Mouse (Mus musculus): ENCODE data around the gene Gm20662. TPM values are rescaled to one million over a fixed set of nuclear protein-coding genes. Genes with fewer than 3 reads are reported as not detected.

Gene Gm20662
- polyA plus RNA-seq, 1 experiment from 2014 or later: 0.61 TPM

GRCm38 (mm10) chr9:107984052-107984753, 11.9 kb upstream of the Gm20662 start:
- Histone ChIP-seq H3K4me3 (ENCODE audit: low read length) (peak overlapping the region; percentile 53), H3K27ac (ENCODE audit: low read depth, low read length) (peak overlapping the region; percentile 100), H3K4me2 (replicated peaks; ENCODE audit: low read depth, low read length) (peak overlapping the region; percentile 45), H3K9ac (ENCODE audit: low read depth, low read length) (peak overlapping the region; percentile 79), H3K27me3 (ENCODE audit: control insufficient read depth, insufficient read depth, low read length) (no peaks in the 10 kb centered on the region), H3K4me1 (ENCODE audit: control insufficient read depth, insufficient read depth, low read length) (peaks cover 40% of the 10 kb centered on the region), H3K36me3 (ENCODE audit: control insufficient read depth, insufficient read depth, low read length) (peaks cover 5% of the 10 kb centered on the region; the same call in 1 of the 2 replicates), H3K9me3 (ENCODE audit: control insufficient read depth, low read length) (no peaks in the 10 kb centered on the region)
- WGBS: 34% methylated on average over 19 of the region's 19 CpGs
- ATAC-seq (ENCODE audit: low FRiP score, low TSS enrichment): no peak

GRCm38 (mm10) chr9:107984754-107985055, 11.4 kb upstream of the Gm20662 start:
- Histone ChIP-seq H3K4me2 (replicated peaks; ENCODE audit: low read depth, low read length) (peak overlapping the region; percentile 45), H3K4me3 (ENCODE audit: low read length) (peak overlapping the region; percentile 53), H3K4me1 (ENCODE audit: control insufficient read depth, insufficient read depth, low read length) (peaks cover 40% of the 10 kb centered on the region), H3K9ac (ENCODE audit: low read depth, low read length) (peak overlapping the region; percentile 79), H3K9me3 (ENCODE audit: control insufficient read depth, low read length) (no peaks in the 10 kb centered on the region), H3K27me3 (ENCODE audit: control insufficient read depth, insufficient read depth, low read length) (no peaks in the 10 kb centered on the region), H3K36me3 (ENCODE audit: control insufficient read depth, insufficient read depth, low read length) (peaks cover 5% of the 10 kb centered on the region; the same call in 1 of the 2 replicates), H3K27ac (ENCODE audit: low read depth, low read length) (peak overlapping the region; percentile 100)
- ATAC-seq (ENCODE audit: low FRiP score, low TSS enrichment): no peak
- WGBS: 32% methylated on average over 9 of the region's 9 CpGs

- Histone ChIP-seq H3K27ac (ENCODE audit: low read depth, low read length) (peak within 1 kb of the TSS; percentile 100), H3K4me3 (ENCODE audit: low read length) (peak within 1 kb of the TSS; percentile 53), H3K9ac (ENCODE audit: low read depth, low read length) (peak within 1 kb of the TSS; percentile 79), H3K36me3 (ENCODE audit: control insufficient read depth, insufficient read depth, low read length) (peaks cover 3% of the 10 kb centered on the region; the same call in 1 of the 2 replicates), H3K9me3 (ENCODE audit: control insufficient read depth, low read length) (no peaks in the 10 kb centered on the region), H3K4me1 (ENCODE audit: control insufficient read depth, insufficient read depth, low read length) (peaks cover 40% of the 10 kb centered on the region), H3K27me3 (ENCODE audit: control insufficient read depth, insufficient read depth, low read length) (no peaks in the 10 kb centered on the region), H3K4me2 (replicated peaks; ENCODE audit: low read depth, low read length) (peak within 1 kb of the TSS; percentile 45)
- ATAC-seq (ENCODE audit: low FRiP score, low TSS enrichment): peak; percentile 64
- 0% methylated on average over 55 of the region's 58 CpGs for WGBS
Observed at GRCm38 (mm10) chr9:107985131-107986119, 10.7 kb upstream of the Gm20662 start, which contains the start of gene Inka1. TSS of gene Inka1 (minus strand) at chr9:107985879.

- no peak overlapping the region; the same call in 1 of the 2 replicates for H3K27ac ChIP-seq (ENCODE audit: low read depth, low read length)
- peak; percentile 25 for ATAC-seq (ENCODE audit: low FRiP score, low TSS enrichment)
Observed at GRCm38 (mm10) chr9:107986376-107986775, 9.8 kb upstream of the Gm20662 start.

GRCm38 (mm10) chr9:107987950-107988349, 8.2 kb upstream of the Gm20662 start:
- Histone ChIP-seq H3K27me3 (ENCODE audit: control insufficient read depth, insufficient read depth, low read length) (no peaks in the 10 kb centered on the region), H3K4me2 (replicated peaks; ENCODE audit: low read depth, low read length) (no peak overlapping the region), H3K4me3 (ENCODE audit: low read length) (no peak overlapping the region), H3K9me3 (ENCODE audit: control insufficient read depth, low read length) (no peaks in the 10 kb centered on the region), H3K36me3 (ENCODE audit: control insufficient read depth, insufficient read depth, low read length) (peaks cover 3% of the 10 kb centered on the region; the same call in 1 of the 2 replicates), H3K4me1 (ENCODE audit: control insufficient read depth, insufficient read depth, low read length) (peaks cover 17% of the 10 kb centered on the region), H3K9ac (ENCODE audit: low read depth, low read length) (no peak overlapping the region), H3K27ac (ENCODE audit: low read depth, low read length) (no peak overlapping the region; the same call in 1 of the 2 replicates)
- WGBS: 66% methylated on average over 3 of the region's 3 CpGs
- ATAC-seq (ENCODE audit: low FRiP score, low TSS enrichment): no peak

More at GRCm38 (mm10) chr9:107986376-107986775, 9.8 kb upstream of the Gm20662 start:
- peak overlapping the region; percentile 53 for H3K4me3 ChIP-seq (ENCODE audit: low read length)
- no peaks in the 10 kb centered on the region for H3K27me3 ChIP-seq (ENCODE audit: control insufficient read depth, insufficient read depth, low read length)
- H3K9me3 ChIP-seq (ENCODE audit: control insufficient read depth, low read length): no peaks in the 10 kb centered on the region
- WGBS: 5% methylated on average over 18 of the region's 18 CpGs
- H3K36me3 ChIP-seq (ENCODE audit: control insufficient read depth, insufficient read depth, low read length): peaks cover 3% of the 10 kb centered on the region; the same call in 1 of the 2 replicates
- H3K9ac ChIP-seq (ENCODE audit: low read depth, low read length): peak overlapping the region; percentile 79; the same call in 1 of the 2 replicates
- peaks cover 32% of the 10 kb centered on the region for H3K4me1 ChIP-seq (ENCODE audit: control insufficient read depth, insufficient read depth, low read length)
- H3K4me2 ChIP-seq (replicated peaks; ENCODE audit: low read depth, low read length): peak overlapping the region; percentile 45

- H3K27me3 ChIP-seq (ENCODE audit: control insufficient read depth, insufficient read depth, low read length): no peaks in the 10 kb centered on the region
- 73% methylated on average over 2 of the region's 2 CpGs for WGBS
- no peaks in the 10 kb centered on the region for H3K9me3 ChIP-seq (ENCODE audit: control insufficient read depth, low read length)
- ATAC-seq (ENCODE audit: low FRiP score, low TSS enrichment): no peak
- no peak within 1 kb of the TSS for H3K9ac ChIP-seq (ENCODE audit: low read depth, low read length)
- no peak within 1 kb of the TSS for H3K4me3 ChIP-seq (ENCODE audit: low read length)
- H3K4me2 ChIP-seq (replicated peaks; ENCODE audit: low read depth, low read length): no peak within 1 kb of the TSS
- H3K27ac ChIP-seq (ENCODE audit: low read depth, low read length): no peak within 1 kb of the TSS
- H3K4me1 ChIP-seq (ENCODE audit: control insufficient read depth, insufficient read depth, low read length): 0 out of 2 replicates have a peak, but pooled peaks cover 3% of the 10 kb centered on the region
- H3K36me3 ChIP-seq (ENCODE audit: control insufficient read depth, insufficient read depth, low read length): no peaks in the 10 kb centered on the region
Observed at GRCm38 (mm10) chr9:107992197-107992596, 4.0 kb upstream of the Gm20662 start, which contains the start of gene Cdhr4. TSS of gene Cdhr4 (plus strand) at chr9:107992497.

- H3K9ac ChIP-seq (ENCODE audit: low read depth, low read length): no peak overlapping the region
- no peaks in the 10 kb centered on the region for H3K9me3 ChIP-seq (ENCODE audit: control insufficient read depth, low read length)
- H3K4me3 ChIP-seq (ENCODE audit: low read length): no peak overlapping the region
- WGBS: 94% methylated on average over 11 of the region's 11 CpGs
- H3K27me3 ChIP-seq (ENCODE audit: control insufficient read depth, insufficient read depth, low read length): no peaks in the 10 kb centered on the region
- no peaks in the 10 kb centered on the region for H3K36me3 ChIP-seq (ENCODE audit: control insufficient read depth, insufficient read depth, low read length)
- no peaks in the 10 kb centered on the region for H3K4me1 ChIP-seq (ENCODE audit: control insufficient read depth, insufficient read depth, low read length)
- H3K4me2 ChIP-seq (replicated peaks; ENCODE audit: low read depth, low read length): no peak overlapping the region
- no peak for ATAC-seq (ENCODE audit: low FRiP score, low TSS enrichment)
- H3K27ac ChIP-seq (ENCODE audit: low read depth, low read length): no peak overlapping the region
Observed at GRCm38 (mm10) chr9:107993013-107993412, 3.1 kb upstream of the Gm20662 start.

GRCm38 (mm10) chr9:107994464-107994863, 1.7 kb upstream of the Gm20662 start:
- Histone ChIP-seq H3K27ac (ENCODE audit: low read depth, low read length) (no peak overlapping the region), H3K9me3 (ENCODE audit: control insufficient read depth, low read length) (no peaks in the 10 kb centered on the region), H3K4me3 (ENCODE audit: low read length) (no peak overlapping the region), H3K27me3 (ENCODE audit: control insufficient read depth, insufficient read depth, low read length) (no peaks in the 10 kb centered on the region), H3K4me2 (replicated peaks; ENCODE audit: low read depth, low read length) (no peak overlapping the region), H3K36me3 (ENCODE audit: control insufficient read depth, insufficient read depth, low read length) (no peaks in the 10 kb centered on the region), H3K4me1 (ENCODE audit: control insufficient read depth, insufficient read depth, low read length) (no peaks in the 10 kb centered on the region), H3K9ac (ENCODE audit: low read depth, low read length) (no peak overlapping the region)
- no peak for ATAC-seq (ENCODE audit: low FRiP score, low TSS enrichment)
- WGBS: 44% methylated on average over 2 of the region's 2 CpGs

All from kidney, embryonic 14.5 days (tissue).